Mouse (Mus musculus): ENCODE measurements around the gene Hrc.

Gene Hrc

GRCm38 (mm10) chr7:45335056-45335455 is at the start of gene Hrc:
TSS of gene Hrc (plus strand) at chr7:45335290.
- no peak for DNase-seq (ENCODE audit: low spot score in 2 of 2)

- no peak for DNase-seq (ENCODE audit: low spot score in 2 of 2)
Observed at GRCm38 (mm10) chr7:45286486-45286885, 48.6 kb upstream of the Hrc start.

- DNase-seq (ENCODE audit: low spot score in 2 of 2), result no peak
Observed at GRCm38 (mm10) chr7:45296626-45297025, 38.5 kb upstream of the Hrc start.

DNA sequence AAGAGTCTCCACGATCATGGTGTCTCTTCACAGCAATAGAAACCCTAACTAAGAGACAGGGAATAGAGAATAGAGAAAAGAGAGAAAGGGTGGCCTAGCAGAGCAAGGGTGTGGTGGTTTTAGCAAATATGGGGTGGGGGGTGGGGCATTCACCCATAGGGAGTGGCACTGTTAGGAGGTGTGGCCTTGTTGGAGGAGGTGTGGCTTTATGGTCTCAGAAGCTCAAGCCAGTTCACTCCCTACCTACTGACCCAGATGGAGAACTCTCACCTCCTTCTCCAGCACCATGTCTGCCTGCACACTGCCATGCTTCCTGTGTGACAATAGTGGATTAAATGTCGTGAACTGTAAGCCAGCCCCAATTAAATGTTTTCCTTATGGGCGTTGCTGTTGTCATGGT is 37.5 kb upstream of the Hrc start:
- no peak for DNase-seq (ENCODE audit: low spot score in 2 of 2)

DNA sequence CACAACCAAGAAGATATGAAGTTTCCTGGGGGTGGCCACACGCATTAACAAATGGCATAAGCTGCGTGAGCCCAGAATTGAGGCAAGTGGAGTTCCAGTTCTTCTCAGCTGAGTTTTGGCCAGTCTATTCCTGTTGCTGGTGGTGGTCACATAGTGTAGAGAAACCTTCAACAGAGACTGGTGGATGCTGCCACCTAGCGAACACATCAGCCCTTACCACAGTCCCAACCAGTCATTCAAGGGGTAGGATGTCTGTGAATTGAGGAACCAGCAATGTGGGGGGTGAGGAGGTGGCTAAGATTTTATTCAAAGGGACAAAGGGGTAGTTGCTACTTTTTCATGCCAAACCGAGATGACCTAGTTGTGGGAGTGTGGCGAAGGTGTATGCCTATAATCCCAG is 35.3 kb upstream of the Hrc start:
- DNase-seq (ENCODE audit: low spot score in 2 of 2), result peak in 1 of 2 experiments; percentile 86

- peak in 1 of 2 experiments; percentile 86 for DNase-seq (ENCODE audit: low spot score in 2 of 2)
Observed at GRCm38 (mm10) chr7:45300270-45300669, 34.8 kb upstream of the Hrc start.

GRCm38 (mm10) chr7:45302626-45303025 is 32.5 kb upstream of the Hrc start:
- no peak for DNase-seq (ENCODE audit: low spot score in 2 of 2)

- DNase-seq (ENCODE audit: low spot score in 2 of 2), result no peak
Observed at GRCm38 (mm10) chr7:45304869-45305268, 30.2 kb upstream of the Hrc start.

DNA sequence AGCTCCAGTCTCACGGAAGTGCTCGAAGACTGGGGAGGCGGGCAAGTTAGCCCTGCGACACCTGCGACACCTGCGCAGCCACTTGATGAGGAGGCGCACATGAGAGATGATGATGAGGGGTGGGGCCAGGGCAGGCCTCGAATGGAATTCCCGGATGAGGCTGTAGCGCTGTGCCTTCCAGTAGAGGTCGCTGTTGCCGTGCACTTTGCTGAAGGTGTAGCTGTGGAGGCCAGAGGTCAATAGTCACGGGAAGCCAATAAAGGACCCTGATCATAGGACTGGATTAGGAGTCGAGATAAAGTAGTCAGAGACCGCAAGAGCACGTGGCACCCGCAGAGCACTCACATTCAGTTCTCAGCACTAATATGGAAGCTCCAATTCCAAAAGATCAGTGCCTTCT is 29.8 kb upstream of the Hrc start:
- DNase-seq (ENCODE audit: low spot score in 2 of 2), result peak in 1 of 2 experiments; percentile 77

DNA sequence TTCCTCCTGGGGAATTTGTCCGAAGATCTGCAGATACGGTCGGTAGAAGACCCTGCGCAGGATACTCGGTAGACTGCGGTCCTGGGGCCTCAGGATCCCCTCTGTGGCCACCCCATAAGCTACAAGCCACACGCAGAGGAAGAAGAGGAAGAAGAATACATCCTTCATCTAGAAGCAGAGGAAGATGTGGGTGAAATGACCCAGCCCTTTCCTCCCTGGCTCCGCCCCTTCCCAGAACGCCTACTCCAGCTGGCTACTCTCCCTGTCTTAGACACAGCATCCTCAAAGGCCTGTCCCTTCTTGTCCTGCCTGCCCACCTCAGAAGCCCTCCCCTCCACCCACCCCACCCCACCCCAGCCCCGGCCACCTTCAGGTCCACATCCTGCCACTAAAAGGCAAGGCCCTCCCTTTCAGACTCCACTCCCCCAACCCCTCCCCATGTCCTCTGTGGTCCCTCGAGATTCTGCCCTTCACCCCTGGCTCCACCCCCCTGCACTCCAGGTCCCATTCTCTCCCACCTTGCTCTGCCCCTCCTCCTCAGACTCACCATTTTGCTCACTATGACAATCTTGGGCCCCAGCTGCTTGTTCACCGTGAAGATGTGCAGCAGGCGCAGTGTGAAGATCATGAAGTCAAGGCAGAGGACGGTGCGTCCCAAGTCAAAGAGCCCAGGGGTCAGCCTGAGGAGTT is 26.4 kb upstream of the Hrc start:
- no peak for DNase-seq (ENCODE audit: low spot score in 2 of 2)

GRCm38 (mm10) chr7:45309455-45309854 is 25.6 kb upstream of the Hrc start:
- DNase-seq (ENCODE audit: low spot score in 2 of 2), result no peak

DNA sequence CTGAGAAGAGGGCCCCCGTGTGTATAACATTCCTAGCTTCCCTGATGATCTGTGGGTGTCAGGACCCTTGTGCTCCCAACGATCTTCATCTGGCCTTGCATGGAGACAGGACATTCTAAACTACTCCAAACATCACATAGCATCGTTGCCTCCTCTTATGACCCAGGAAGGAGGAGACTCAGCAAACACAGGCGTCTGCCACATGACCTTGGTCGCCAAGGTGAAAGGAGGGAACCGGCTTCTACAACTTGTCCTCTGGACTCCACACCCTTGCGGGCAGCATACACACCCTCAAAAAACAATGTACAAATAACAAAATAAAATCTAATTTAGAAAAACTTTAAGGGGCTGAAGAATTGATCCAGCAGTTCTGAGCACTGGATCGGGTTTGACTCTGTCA is 23.1 kb upstream of the Hrc start:
- DNase-seq (ENCODE audit: low spot score in 2 of 2), result no peak

- DNase-seq (ENCODE audit: low spot score in 2 of 2), result no peak
Observed at GRCm38 (mm10) chr7:45312686-45313453, 22.2 kb upstream of the Hrc start.

DNA sequence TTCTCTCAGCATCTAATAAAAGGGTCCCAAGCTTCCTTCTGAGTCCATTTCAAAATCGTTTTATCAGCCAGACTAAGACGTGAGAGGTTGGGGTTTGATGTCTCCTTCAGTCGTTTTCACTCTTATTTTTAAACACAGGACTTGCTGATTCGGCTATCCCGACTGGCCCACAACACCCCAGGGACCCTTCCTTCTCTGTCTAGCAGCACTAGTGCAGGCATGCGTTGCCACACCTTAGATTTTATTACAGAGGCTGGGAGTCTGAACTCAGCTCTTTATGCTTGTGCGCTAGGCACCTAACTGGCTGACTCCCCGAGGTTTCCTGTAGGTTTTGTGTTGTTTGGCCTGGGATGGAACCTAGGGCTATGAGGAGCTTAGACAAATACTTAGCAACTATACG is 21.6 kb upstream of the Hrc start:
- DNase-seq (ENCODE audit: low spot score in 2 of 2), result no peak

DNA sequence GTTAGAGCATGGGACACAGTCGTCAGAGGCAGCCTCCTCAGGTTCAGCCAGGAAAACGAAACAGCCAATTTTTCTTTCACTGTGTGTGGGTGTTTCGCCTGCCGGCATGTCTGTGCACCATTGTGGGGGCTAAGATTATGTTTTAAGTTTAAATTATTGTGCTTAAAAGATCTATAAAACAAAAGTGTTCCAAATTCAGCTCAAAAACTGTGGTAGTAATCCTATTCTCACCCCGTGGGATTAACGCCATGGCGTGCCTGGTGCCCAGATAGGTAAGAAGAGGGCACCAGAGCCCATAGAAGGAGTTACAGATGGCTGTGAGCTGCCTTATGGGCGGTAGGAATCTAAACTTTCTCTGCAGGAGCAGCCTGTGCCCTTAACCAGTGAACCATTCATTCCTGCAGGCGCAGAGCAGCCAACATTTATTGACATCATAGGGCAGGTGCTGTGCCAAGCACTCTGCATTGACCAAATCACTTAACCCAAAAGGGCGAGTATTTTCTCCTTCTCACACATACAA is 19.8 kb upstream of the Hrc start:
- DNase-seq (ENCODE audit: low spot score in 2 of 2), result peak in 1 of 2 experiments; percentile 44

- no peak for DNase-seq (ENCODE audit: low spot score in 2 of 2)
Observed at GRCm38 (mm10) chr7:45316536-45316935, 18.6 kb upstream of the Hrc start.

DNA sequence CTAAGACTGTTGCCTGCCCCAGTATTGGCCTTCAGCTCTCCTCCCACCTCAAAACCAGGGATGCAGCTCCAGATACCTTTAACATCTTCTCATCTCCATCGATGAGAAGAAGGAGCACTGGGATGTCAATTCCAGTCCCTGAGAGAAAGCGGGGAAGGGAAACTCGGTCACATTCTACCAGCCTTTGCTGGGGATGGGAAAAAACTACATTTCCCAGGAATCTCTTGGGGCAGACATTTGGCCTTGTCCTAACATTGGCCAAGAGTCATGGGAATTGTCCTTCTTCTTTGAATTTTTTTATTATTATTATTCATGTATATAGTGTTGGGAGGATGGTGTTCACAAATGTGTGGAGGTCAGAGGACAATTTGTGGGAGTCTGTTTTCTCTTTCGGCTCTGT is 12.8 kb upstream of the Hrc start:
- no peak for DNase-seq (ENCODE audit: low spot score in 2 of 2)

- DNase-seq (ENCODE audit: low spot score in 2 of 2), result no peak
Observed at GRCm38 (mm10) chr7:45323069-45323468, 12.0 kb upstream of the Hrc start.

- no peak for DNase-seq (ENCODE audit: low spot score in 2 of 2)
Observed at GRCm38 (mm10) chr7:45325800-45326199, 9.3 kb upstream of the Hrc start.

- no peak for DNase-seq (ENCODE audit: low spot score in 2 of 2)
Observed at GRCm38 (mm10) chr7:45328841-45329475, 6.1 kb upstream of the Hrc start.

GRCm38 (mm10) chr7:45331502-45331901 is 3.6 kb upstream of the Hrc start:
- no peak for DNase-seq (ENCODE audit: low spot score in 2 of 2)

GRCm38 (mm10) chr7:45332685-45333425 is 2.2 kb upstream of the Hrc start:
- peak in 1 of 2 experiments; percentile 29 for DNase-seq (ENCODE audit: low spot score in 2 of 2)

All from left cerebral cortex, adult 9 months (tissue).